Mouse (Mus musculus) frontal cortex, postnatal 10 days (tissue): ENCODE data around the gene Cryl1.

Source experiments
- DNase-seq, 2 experiments: peaks; one replicate each; pipeline ENCODE4 v3.0.0; 2022; ENCODE audit warnings: low spot score in 2 of 2, mixed read lengths in 1 of 2

Cryl1 gene

GRCm38 (mm10) chr14:57234711-57235110, 163.6 kb downstream of the Cryl1 start:
- DNase-seq, result no peak

GRCm38 (mm10) chr14:57230264-57231015, 167.9 kb downstream of the Cryl1 start:
- DNase-seq, result no peak
